Mouse (Mus musculus): ENCODE measurements at regions not wholly inside any gene's neighbourhood (a gene's known extent, or its start where the extent isn't known, plus 50 kb on each side); places are given as distances from the start of the nearest gene placed in this dataset.

- no peak for TF ChIP-seq POLR2A (IDR thresholded peaks at IDR 0.05; ENCODE audit: control insufficient read depth, low read depth, low read length)
- TF ChIP-seq CTCF (IDR thresholded peaks at IDR 0.05; ENCODE audit: control insufficient read depth, insufficient read depth, insufficient replicate concordance, low read depth, low read length): no peak
Observed at GRCm38 (mm10) chr15:85658101-85658885, 76.0 kb upstream of the Wnt7b start.
